Mouse (Mus musculus) NIH3T3 (cell line): ENCODE results near the gene Depdc5.
"Not testable (repeated sequence)": the region's sequence is repeated elsewhere in the genome, so short reads cannot be mapped to it uniquely, and the experiment has no call there.

Experiments
- DNase-seq: peaks from one replicate; pipeline ENCODE4 v3.0.0-alpha.2; 2012; ENCODE audit warnings: low read depth

The Depdc5 gene

GRCm38 (mm10) chr5:33032036-33032773 lies 168.7 kb downstream of the Depdc5 start:
- DNase-seq, result no peak

GRCm38 (mm10) chr5:33033121-33033520 lies 169.6 kb downstream of the Depdc5 start:
- peak; percentile 90 for DNase-seq

GRCm38 (mm10) chr5:33033633-33034032 lies 170.1 kb downstream of the Depdc5 start:
- not testable (repeated sequence) for DNase-seq

- peak; percentile 35 for DNase-seq
Observed at GRCm38 (mm10) chr5:33034100-33034499, 170.6 kb downstream of the Depdc5 start.

- DNase-seq, result no peak
Observed at GRCm38 (mm10) chr5:33034916-33035315, 171.4 kb downstream of the Depdc5 start.

- DNase-seq, result peak; percentile 44
Observed at GRCm38 (mm10) chr5:33038656-33039509, 175.4 kb downstream of the Depdc5 start.

GRCm38 (mm10) chr5:33039510-33039911 lies 176.0 kb downstream of the Depdc5 start:
- peak; percentile 87 for DNase-seq

GRCm38 (mm10) chr5:33040735-33041134 lies 177.2 kb downstream of the Depdc5 start:
- DNase-seq, result not testable (repeated sequence)

GRCm38 (mm10) chr5:33043397-33043796 lies 179.9 kb downstream of the Depdc5 start:
- no peak for DNase-seq
